Mouse (Mus musculus) intestine, embryonic 16.5 days (tissue): ENCODE results near the gene Foxq1. TPM values are rescaled to one million over a fixed set of nuclear protein-coding genes. Genes with fewer than 3 reads are reported as not detected.

ENCODE experiments used
- ATAC-seq: fragments of 200-750 bp; cut with Nextera tagmentation; 2 replicates; pipeline ENCODE4 v1.8.0; 2017; ENCODE audit warnings: moderate TSS enrichment, moderate library complexity
- H3K27ac ChIP-seq: fragments of 300-500 bp; sonication (generic); 2 replicates; pipeline ENCODE4 v1.5.1; 2014; ENCODE audit warnings: mild to moderate bottlenecking, low read length
- H3K27me3 ChIP-seq: fragments of 300-500 bp; sonication (generic); replicated peaks from 2 replicates; pipeline ENCODE4 v1.6.1; 2014; ENCODE audit warnings: low read length, control low read depth, mixed read lengths; ENCODE audit not compliant: control insufficient read depth, insufficient read depth
- H3K36me3 ChIP-seq: fragments of 300-500 bp; sonication (generic); 2 replicates; pipeline ENCODE4 v1.6.1; 2014; ENCODE audit warnings: low read length, control low read depth; ENCODE audit not compliant: control insufficient read depth, insufficient read depth
- H3K4me1 ChIP-seq: fragments of 300-500 bp; sonication (generic); 2 replicates; pipeline ENCODE4 v1.6.1; 2014; ENCODE audit warnings: low read length, control low read depth, mixed read lengths; ENCODE audit not compliant: control insufficient read depth, insufficient read depth
- H3K4me2 ChIP-seq: fragments of 300-500 bp; sonication (generic); 2 replicates; pipeline ENCODE4 v1.6.1; 2014; ENCODE audit warnings: low read depth, low read length, control low read depth
- H3K4me3 ChIP-seq: fragments of 300-500 bp; sonication (generic); 2 replicates; pipeline ENCODE4 v1.5.1; 2014; ENCODE audit warnings: mild to moderate bottlenecking, low read length
- H3K9ac ChIP-seq: fragments of 300-500 bp; sonication (generic); 2 replicates; pipeline ENCODE4 v1.6.1; 2014; ENCODE audit warnings: low read depth, low read length
- H3K9me3 ChIP-seq: fragments of 300-500 bp; sonication (generic); 2 replicates; pipeline ENCODE4 v1.6.1; 2016; ENCODE audit warnings: low read length, control low read depth; ENCODE audit not compliant: control insufficient read depth
- WGBS: fragments of 180-500 bp; shearing (Covaris S2); extraction: QIAGEN DNeasy Blood & Tissue Kit; methylation state at CpG from one replicate; pipeline ENCODE4 v1.1.7; 2014; 5-methylcytosine and 5-hydroxymethylcytosine counted together
- polyA plus RNA-seq: library from polyadenylated mRNA; unstranded; fragments of >200 nt; fragmentation: Nextera tagmentation; extraction: Ambion mirVana; gene quantifications from 2 replicates; pipeline ENCODE4 v1.2.1, GENCODE M21; 2015

Gene Foxq1
- polyA plus RNA-seq, 1 experiment from 2014 or later = 1.2 TPM

DNA sequence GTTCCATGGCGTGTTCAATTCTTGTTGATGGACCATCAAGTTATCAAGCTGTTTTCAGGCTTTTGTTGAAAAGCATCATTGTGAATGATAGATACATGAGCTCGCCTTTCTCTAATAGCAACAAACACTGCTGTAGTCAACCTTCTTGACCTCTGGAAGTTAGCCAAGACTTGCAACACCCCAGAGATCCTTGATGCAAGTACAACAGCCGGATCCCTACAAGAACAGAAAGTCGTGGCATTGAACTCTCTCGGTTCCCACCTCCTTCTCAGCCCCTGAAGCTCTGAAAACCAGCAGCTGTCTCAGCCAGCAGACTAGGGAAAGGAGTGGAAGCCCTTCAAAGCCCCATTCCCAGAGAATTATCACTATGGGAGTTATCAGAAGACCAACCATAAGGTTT, 31.4 kb downstream of the Foxq1 start:
- Histone ChIP-seq H3K27ac (no peak overlapping the region), H3K36me3 (no peaks in the 10 kb centered on the region), H3K4me1 (no peaks in the 10 kb centered on the region), H3K9ac (no peak overlapping the region), H3K27me3 (no peaks in the 10 kb centered on the region), H3K4me2 (no peak overlapping the region), H3K4me3 (no peak overlapping the region), H3K9me3 (no peaks in the 10 kb centered on the region)
- ATAC-seq = no peak
- 57% methylated on average over 5 of the region's 5 CpGs for WGBS

DNA sequence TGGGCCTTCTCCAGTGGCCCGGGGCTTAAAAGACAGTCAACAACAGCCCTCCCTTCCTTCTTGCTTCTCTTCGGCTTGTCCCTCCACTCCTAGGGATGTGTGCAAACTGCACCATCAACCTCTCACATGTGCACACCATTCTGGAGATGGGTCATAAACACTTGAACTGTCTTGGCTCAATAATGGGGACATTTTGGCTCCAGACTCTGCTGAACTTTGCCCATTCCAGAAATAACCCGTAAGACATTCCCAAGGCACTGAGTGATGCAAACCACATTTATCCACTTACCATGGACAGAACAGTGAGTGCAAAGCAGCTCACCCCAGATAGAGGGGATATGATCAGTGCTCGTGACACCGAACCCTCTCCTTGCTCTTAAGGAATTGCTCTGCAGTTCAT, 43.6 kb downstream of the Foxq1 start:
- Histone ChIP-seq H3K9me3 (no peaks in the 10 kb centered on the region), H3K4me1 (no peaks in the 10 kb centered on the region), H3K36me3 (no peaks in the 10 kb centered on the region), H3K27ac (no peak overlapping the region), H3K4me2 (no peak overlapping the region), H3K4me3 (no peak overlapping the region), H3K27me3 (no peaks in the 10 kb centered on the region), H3K9ac (no peak overlapping the region)
- WGBS = 85% methylated on average over 5 of the region's 5 CpGs
- ATAC-seq = no peak

GRCm38 (mm10) chr13:31603964-31604363, 48.0 kb downstream of the Foxq1 start:
- Histone ChIP-seq H3K27me3 (no peaks in the 10 kb centered on the region), H3K4me3 (no peak overlapping the region), H3K4me1 (no peaks in the 10 kb centered on the region), H3K9ac (no peak overlapping the region), H3K27ac (no peak overlapping the region), H3K4me2 (no peak overlapping the region), H3K36me3 (no peaks in the 10 kb centered on the region), H3K9me3 (no peaks in the 10 kb centered on the region)
- WGBS = 84% methylated on average over 6 of the region's 6 CpGs
- no peak for ATAC-seq

Other genes with a start within 250 kb of the Foxq1 start
- gene A530084C06Rik, start 3.2 kb downstream of the Foxq1 start, polyA plus RNA-seq = not detected in 2 replicates
- gene Foxf2, start 69.7 kb downstream of the Foxq1 start, polyA plus RNA-seq = 11.4 and 13.7 TPM in 2 replicates